Mouse (Mus musculus): ENCODE results near the gene Gm21060.
"Not testable (repeated sequence)": the region's sequence is repeated elsewhere in the genome, so short reads cannot be mapped to it uniquely, and the experiment has no call there.

Gene Gm21060

GRCm38 (mm10) chr19:61296969-61297368 lies at the start of gene Gm21060:
Gene Gm21060 (minus strand): TSS chr19:61297069.
- DNase-seq = no peak

- not testable (repeated sequence) for DNase-seq
Observed at GRCm38 (mm10) chr19:61320844-61321243, 24.0 kb upstream of the Gm21060 start.

DNA sequence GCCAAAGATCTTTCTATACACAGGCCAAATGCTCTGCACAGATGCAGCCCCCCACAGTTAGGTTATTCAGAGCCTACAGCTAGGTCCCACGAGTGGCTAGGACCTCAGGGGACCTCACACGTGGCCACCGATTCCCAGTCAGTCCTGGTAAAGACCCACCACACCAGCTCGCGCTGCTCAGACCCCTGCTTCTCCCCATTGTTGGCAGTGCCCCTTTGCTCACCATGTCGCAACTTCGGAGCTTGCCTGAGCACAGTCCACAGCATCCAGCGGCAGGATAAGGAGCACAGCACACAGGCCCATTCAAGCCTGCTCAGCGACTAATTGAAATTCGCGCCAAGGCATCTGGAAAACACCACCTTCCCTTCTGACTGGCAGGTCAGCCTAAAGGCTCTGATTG lies 16.3 kb upstream of the Gm21060 start:
- not testable (repeated sequence) for DNase-seq

DNA sequence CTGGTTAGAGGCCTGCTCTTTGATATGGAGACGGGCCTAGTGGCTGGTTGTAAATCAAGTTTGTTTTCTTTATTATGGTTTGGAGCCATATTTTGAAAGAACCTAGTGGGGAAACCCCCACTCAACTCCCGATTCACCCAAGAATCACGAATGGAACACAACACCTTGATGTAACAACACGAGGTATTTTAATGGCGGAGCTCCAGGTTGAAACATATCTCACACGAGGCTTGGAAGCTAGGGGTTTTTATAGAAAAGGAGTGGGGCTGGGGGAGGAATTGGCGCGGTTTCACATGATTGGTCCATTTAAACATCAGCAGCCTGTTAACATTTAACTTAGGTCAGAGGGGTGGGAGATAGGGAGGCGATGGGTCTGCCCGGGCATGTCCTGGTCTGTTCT lies 15.5 kb upstream of the Gm21060 start:
- DNase-seq = not testable (repeated sequence)

GRCm38 (mm10) chr19:61308083-61308482 lies 11.2 kb upstream of the Gm21060 start:
- DNase-seq = not testable (repeated sequence)

- not testable (repeated sequence) for DNase-seq
Observed at GRCm38 (mm10) chr19:61285033-61285432, 11.8 kb downstream of the Gm21060 start.

DNA sequence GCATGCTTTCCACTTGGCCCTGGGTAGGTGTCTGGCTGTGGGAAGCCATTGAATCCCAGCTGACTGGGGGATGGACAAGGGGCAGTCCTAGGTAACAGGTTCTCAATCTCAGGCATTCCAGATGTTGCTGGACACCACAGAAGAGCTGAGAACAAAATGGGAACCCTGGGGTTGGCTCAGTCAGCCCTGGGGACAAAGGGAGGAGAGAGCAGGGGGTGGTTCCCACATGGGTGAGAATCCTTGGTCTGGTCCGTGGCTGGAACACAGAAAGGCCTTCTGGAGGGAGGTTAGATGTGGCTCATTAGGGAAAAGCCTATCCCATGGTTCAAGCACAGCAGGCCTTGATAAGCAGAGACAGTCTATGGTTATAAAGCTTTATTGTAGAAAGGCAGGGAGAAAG lies 13.3 kb downstream of the Gm21060 start:
- no peak for DNase-seq

GRCm38 (mm10) chr19:61275446-61275845 lies 21.4 kb downstream of the Gm21060 start:
- DNase-seq = no peak

DNA sequence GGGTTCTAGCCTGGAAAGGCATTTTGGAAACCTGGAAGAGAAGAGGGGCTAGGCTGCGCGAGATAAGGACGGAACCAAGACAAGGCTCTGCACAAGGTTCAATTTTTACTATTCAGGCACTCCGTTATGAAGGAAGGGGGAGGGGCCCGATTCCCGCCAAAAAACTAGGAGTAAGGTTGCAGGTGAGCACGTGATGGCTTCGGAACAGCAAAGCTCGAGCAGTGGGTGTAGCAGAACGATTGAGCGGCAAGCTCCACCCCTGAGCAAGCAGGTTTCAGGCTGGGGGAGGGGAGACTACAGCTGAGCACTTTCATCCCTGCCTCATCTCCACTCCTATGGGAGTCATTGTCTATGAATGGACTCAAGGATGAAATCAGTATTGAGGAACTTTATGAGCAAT lies 27.7 kb downstream of the Gm21060 start:
- not testable (repeated sequence) for DNase-seq

GRCm38 (mm10) chr19:61267141-61267540 lies 29.7 kb downstream of the Gm21060 start:
- DNase-seq = no peak

GRCm38 (mm10) chr19:61266651-61267050 lies 30.2 kb downstream of the Gm21060 start:
- peak; percentile 21 for DNase-seq

DNA sequence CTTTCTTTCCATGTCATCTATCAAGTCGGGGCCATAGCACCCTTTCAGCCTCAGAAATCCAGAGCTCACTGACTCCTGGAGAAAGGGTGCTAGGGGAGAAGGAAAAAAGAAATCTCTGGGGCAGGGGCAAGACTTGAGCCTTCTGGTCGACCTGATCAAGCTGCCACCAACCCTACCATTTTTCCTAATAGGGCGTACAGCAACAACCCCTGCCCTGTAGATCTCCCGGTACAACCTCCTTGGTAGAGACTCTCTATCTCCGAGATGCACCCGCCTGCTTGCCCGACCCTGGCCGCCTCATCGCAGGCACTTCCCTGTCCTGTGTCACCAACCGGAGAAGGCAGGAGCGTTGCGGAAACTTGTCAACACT lies 30.6 kb downstream of the Gm21060 start:
- DNase-seq = no peak

DNA sequence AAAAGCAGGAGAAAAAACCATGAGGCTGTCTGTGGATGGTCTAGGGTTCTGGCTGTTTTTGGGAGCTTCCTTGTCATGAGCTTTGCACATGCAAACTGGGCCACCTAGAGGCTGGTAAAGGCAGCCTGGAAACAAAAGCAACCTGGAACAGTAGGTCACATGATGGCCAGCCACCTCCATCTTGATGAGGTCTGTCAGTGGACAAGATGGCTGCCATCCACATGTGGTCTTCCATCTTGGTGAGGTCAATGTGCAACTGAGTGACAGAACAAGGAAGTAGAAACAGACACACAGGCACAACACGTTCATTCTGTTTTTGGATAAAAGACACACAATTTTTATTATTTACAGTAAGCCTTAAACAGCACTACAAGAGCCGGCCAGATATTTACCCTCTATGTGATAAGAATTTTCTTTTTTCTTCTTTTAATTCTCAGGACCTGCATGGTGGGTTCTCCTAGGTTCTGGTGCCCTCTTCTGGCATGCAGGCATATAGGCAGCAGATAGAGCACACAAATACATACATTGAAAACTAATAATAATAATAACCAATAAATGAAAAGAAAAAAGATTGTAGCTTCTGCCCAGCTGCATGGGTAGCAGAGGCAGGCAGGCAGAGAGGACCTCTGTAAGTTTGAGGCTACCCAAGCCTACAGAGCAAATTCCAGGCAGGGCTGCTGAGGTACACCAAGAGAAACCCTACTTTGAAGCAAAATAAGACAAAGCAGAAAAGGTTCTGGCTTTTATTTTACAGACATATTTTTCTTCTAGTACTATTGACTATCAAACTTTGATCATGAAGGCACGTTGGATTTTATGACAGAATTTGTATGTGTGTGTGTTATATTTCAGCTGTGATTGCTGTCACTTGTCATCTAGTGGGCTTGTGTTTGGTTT lies 31.3 kb downstream of the Gm21060 start:
- DNase-seq = peak; percentile 33

DNA sequence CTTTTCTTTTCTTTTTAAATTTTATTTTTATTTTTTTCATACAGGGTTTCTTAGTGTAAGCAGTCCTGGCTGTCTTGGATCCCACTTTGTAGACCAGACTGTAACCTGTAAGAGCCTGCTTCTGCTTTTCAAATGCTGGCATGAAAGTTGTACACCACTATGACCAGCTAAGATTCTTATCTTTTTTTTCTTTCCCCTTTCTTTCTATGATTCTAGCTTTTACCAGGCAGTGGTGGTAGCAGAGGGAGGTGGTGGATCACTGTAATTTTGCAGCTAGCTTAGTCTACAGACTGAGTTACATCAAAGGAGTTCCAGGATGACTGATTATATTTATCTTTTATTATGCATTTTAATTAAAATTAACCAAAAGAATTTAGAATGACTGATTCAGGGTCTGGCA lies 31.9 kb downstream of the Gm21060 start:
- DNase-seq = no peak

- DNase-seq = no peak
Observed at GRCm38 (mm10) chr19:61264227-61264626, 32.6 kb downstream of the Gm21060 start.

DNA sequence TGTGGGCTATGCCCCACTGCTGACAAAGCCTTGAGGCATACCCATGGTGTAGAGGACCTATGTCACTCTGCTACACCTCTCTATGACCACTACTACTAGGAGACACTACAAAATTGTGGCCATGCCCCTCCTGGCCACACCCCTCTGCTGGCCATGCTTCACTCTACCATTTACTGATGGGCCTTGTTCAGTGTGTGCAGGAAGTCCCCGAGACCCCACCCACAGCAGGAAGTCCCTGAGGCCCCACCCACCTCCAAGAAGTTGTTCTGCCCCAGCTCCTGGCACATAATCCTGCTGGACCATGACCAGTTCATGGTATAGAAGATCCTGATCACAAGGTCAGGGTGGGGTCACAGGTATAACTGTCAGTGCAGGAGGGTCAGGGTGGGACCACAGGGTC lies 35.6 kb downstream of the Gm21060 start:
- no peak for DNase-seq

GRCm38 (mm10) chr19:61257733-61258132 lies 39.1 kb downstream of the Gm21060 start:
- no peak for DNase-seq

DNA sequence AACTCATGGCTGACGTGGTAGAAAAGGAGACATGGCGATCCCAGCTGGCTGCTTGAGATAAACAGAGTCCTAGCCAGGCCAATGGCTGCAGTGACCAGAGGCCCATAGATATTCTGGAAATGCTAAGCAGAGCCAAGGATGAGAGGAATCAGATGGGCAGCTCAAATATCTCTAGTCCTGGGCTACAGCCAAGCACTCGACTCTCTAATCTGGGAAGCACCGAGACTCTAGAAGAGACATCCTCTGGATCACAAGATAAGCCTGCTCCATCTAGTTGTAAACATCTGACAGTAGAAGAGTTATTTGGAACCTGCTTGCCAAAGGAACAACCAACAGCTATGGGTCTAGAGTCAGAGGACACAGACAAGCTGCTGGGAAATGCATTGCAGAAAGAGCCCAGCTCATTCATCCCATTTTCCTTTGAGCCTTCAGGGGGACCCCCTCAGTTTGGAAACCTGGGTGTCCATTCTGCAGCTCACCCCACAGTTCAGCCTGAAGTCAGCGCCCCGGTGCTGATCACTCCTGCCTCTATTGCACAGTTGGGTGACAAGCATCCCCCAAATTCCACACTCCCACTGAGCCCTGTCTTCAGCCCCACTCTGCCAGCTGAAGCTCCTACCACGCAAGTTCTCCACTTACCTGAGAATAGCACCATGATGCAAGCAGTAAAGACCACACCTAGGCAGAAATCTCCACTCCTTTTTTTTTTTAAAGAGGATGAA lies 40.5 kb downstream of the Gm21060 start:
- no peak for DNase-seq

DNA sequence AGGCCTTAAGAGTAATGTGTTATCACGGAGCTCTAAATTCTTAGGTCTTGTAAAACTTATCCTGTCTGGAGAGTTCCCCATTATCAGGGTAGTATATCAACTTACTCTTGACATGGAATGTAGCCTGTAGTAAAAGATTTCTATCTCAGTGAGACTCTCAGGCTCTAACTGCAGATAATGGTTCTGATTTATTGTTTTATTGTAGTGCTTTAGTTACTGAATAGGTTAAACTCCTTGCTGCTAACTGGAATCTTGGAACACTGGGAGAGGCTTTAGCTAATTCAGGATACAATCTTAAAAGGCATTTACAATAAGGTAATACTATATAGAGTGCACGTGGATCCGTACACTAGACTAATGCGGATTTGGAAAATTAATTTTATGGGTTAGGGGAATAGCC lies 49.5 kb downstream of the Gm21060 start:
- DNase-seq = not testable (repeated sequence)

Data from cerebellum, adult 9-10 months (tissue).